38 mouse cellular contexts compared by ENCODE assay signal in genomic region chr16:77562852-77563251, GRCm38 (mm10). TPM values are rescaled to one million over a fixed set of nuclear protein-coding genes. Genes with fewer than 3 reads are reported as not detected.
"Had no signal": no experiment of that assay in that cellular context is flagged by ENCODE, and none has a peak within 500 bp of the region (broad histone marks: within the 10 kb centered on the region; RNA-seq: fewer than 3 reads in every experiment).

No protein-coding gene starts in this region.

- H3K27ac ChIP-seq: gastrocnemius, adult 2 months; heart, embryonic 10.5 days; hindbrain, embryonic 10.5 days; hindbrain, embryonic 12.5 days; hindbrain, embryonic 14.5 days; intestine, embryonic 15.5 days; layer of hippocampus, adult 2 months; left cerebral cortex, adult 2 months; limb, embryonic 13.5 days; limb, embryonic 15.5 days; liver, embryonic 12.5 days; liver, embryonic 14.5 days had no signal

- DNase-seq: gastrocnemius, adult 2 months; gastrocnemius, postnatal 10 days; gastrocnemius, postnatal 25 days; heart, adult 18-20 months; heart, postnatal 10 days; heart, postnatal 4 days; kidney, adult 8-10 months; kidney, postnatal 14 days; kidney, postnatal 4 days; left cerebral cortex, postnatal 4 days had no signal

- H3K27me3 ChIP-seq: heart, embryonic 12.5 days; hindbrain, embryonic 12.5 days; intestine, embryonic 15.5 days; limb, embryonic 13.5 days; limb, embryonic 15.5 days; liver, embryonic 12.5 days had no signal

- ATAC-seq: hindbrain, embryonic 16.5 days; inflammation-experienced regulatory T-cells, adult 6 months; intestine, embryonic 15.5 days; intestine, postnatal 0 days; liver, embryonic 12.5 days had no signal

- H3K36me3 ChIP-seq: heart, embryonic 10.5 days; heart, embryonic 12.5 days; hindbrain, embryonic 12.5 days; intestine, embryonic 15.5 days; limb, embryonic 13.5 days; limb, embryonic 15.5 days; liver, embryonic 12.5 days had no signal

- H3K9me3 ChIP-seq: heart, embryonic 10.5 days; heart, embryonic 12.5 days; hindbrain, embryonic 10.5 days; hindbrain, embryonic 12.5 days; intestine, embryonic 15.5 days; limb, embryonic 13.5 days; limb, embryonic 15.5 days; liver, embryonic 12.5 days had no signal

- H3K4me1 ChIP-seq: heart, embryonic 10.5 days; hindbrain, embryonic 10.5 days; hindbrain, embryonic 12.5 days; intestine, embryonic 15.5 days; limb, embryonic 13.5 days; limb, embryonic 15.5 days; liver, embryonic 12.5 days had no signal

- H3K4me3 ChIP-seq: gastrocnemius, adult 2 months; heart, embryonic 10.5 days; heart, embryonic 12.5 days; hindbrain, embryonic 10.5 days; hindbrain, embryonic 12.5 days; intestine, embryonic 15.5 days; layer of hippocampus, adult 2 months; left cerebral cortex, adult 2 months; limb, embryonic 13.5 days; limb, embryonic 15.5 days; liver, embryonic 12.5 days had no signal

- H3K9ac ChIP-seq: heart, embryonic 12.5 days; hindbrain, embryonic 12.5 days; hindbrain, embryonic 14.5 days; intestine, embryonic 15.5 days; limb, embryonic 13.5 days; limb, embryonic 15.5 days; liver, embryonic 12.5 days; liver, embryonic 14.5 days had no signal

- H3K4me2 ChIP-seq: heart, embryonic 12.5 days; hindbrain, embryonic 12.5 days; hindbrain, embryonic 14.5 days; intestine, embryonic 15.5 days; limb, embryonic 13.5 days; limb, embryonic 15.5 days; liver, embryonic 12.5 days had no signal

RNA-seq across cellular contexts. Expression of gene Gm11146, which starts 39.0 kb away (rescaled TPM):
- total RNA-seq: gastrocnemius, adult 2 months; gastrocnemius, postnatal 10 days; gastrocnemius, postnatal 25 days; gastrocnemius, postnatal 4 days; granulocyte monocyte progenitor cell, adult 5-6 weeks; heart, adult 18-20 months; heart, adult 8-10 months; heart, postnatal 10 days; heart, postnatal 25 days; heart, postnatal 4 days; layer of hippocampus, adult 2 months; layer of hippocampus, postnatal 10 days; layer of hippocampus, postnatal 25 days; left cerebral cortex, adult 2 months; left cerebral cortex, postnatal 25 days; left cerebral cortex, postnatal 4 days; liver, adult 2 months had no signal
- polyA plus RNA-seq: frontal cortex, adult 2 months; heart, embryonic 10.5 days; heart, embryonic 12.5 days; heart, embryonic 14.5 days; heart, embryonic 16.5 days; hindbrain, embryonic 10.5 days; hindbrain, embryonic 12.5 days; hindbrain, embryonic 14.5 days; hindbrain, embryonic 16.5 days; inflammation-experienced regulatory T-cells, adult 6 months; intestine, embryonic 15.5 days; intestine, postnatal 0 days; limb, embryonic 11.5 days; limb, embryonic 13.5 days; limb, embryonic 15.5 days; liver, adult 2 months; liver, embryonic 12.5 days; liver, embryonic 14.5 days; liver, embryonic 16.5 days had no signal
